Mouse (Mus musculus) kidney, postnatal 0 days (tissue): ENCODE results near the gene Zp1. TPM values are rescaled to one million over a fixed set of nuclear protein-coding genes. Genes with fewer than 3 reads are reported as not detected.

Experiments used
- ATAC-seq: fragments of 200-750 bp; cut with Nextera tagmentation; replicated peaks from 2 replicates; pipeline ENCODE4 v1.8.0; 2017; ENCODE audit warnings: low read depth, moderate number of reproducible peaks, moderate TSS enrichment, moderate library complexity; ENCODE audit not compliant: low FRiP score
- DNase-seq: peaks from one replicate; pipeline ENCODE4 v3.0.0-alpha.2; 2016; ENCODE audit warnings: low spot score
- H3K27ac ChIP-seq: fragments of 300-500 bp; sonication (generic); 2 replicates; pipeline ENCODE4 v1.5.1; 2014; ENCODE audit warnings: mild to moderate bottlenecking
- H3K27me3 ChIP-seq: fragments of 300-500 bp; sonication (generic); 2 replicates; pipeline ENCODE4 v1.6.1; 2014; ENCODE audit warnings: low read length, mixed read lengths; ENCODE audit not compliant: insufficient read depth
- H3K36me3 ChIP-seq: fragments of 300-500 bp; sonication (generic); 2 replicates; pipeline ENCODE4 v1.6.1; 2014; ENCODE audit warnings: low read length, mixed read lengths; ENCODE audit not compliant: insufficient read depth
- H3K4me1 ChIP-seq: fragments of 300-500 bp; sonication (generic); replicated peaks from 2 replicates; pipeline ENCODE4 v1.6.1; 2014; ENCODE audit warnings: antibody characterized with exemption, low read length, mixed read lengths; ENCODE audit not compliant: insufficient read depth
- H3K4me2 ChIP-seq: fragments of 300-500 bp; sonication (generic); 2 replicates; pipeline ENCODE4 v1.6.1; 2014; ENCODE audit warnings: mild to moderate bottlenecking, low read length, moderate library complexity, mixed read lengths
- H3K4me3 ChIP-seq: fragments of 300-500 bp; sonication (generic); replicated peaks from 2 replicates; pipeline ENCODE4 v1.5.1; 2014; ENCODE audit warnings: low read depth, low read length
- H3K9ac ChIP-seq: fragments of 300-500 bp; sonication (generic); 2 replicates; pipeline ENCODE4 v1.6.1; 2014; ENCODE audit warnings: low read depth, low read length
- H3K9me3 ChIP-seq: fragments of 300-500 bp; sonication (generic); replicated peaks from 2 replicates; pipeline ENCODE4 v1.6.1; 2016; ENCODE audit warnings: low read length, inconsistent platforms, mixed read lengths
- CTCF ChIP-seq: IDR thresholded peaks from 2 replicates; pipeline ENCODE4 v1.5.1; 2016; ENCODE audit warnings: antibody characterized with exemption, low read depth, mild to moderate bottlenecking, moderate library complexity
- WGBS: fragments of 180-500 bp; shearing (Covaris S2); extraction: QIAGEN DNeasy Blood & Tissue Kit; methylation state at CpG from one replicate; pipeline ENCODE4 v1.1.7; 2014; 5-methylcytosine and 5-hydroxymethylcytosine counted together
- polyA plus RNA-seq: library from polyadenylated mRNA; unstranded; fragments of >200 nt; fragmentation: Nextera tagmentation; extraction: Ambion mirVana; gene quantifications from 2 replicates; pipeline ENCODE4 v1.2.1, GENCODE M21; 2015

The Zp1 gene
- polyA plus RNA-seq, 1 experiment from 2014 or later, result not detected

DNA sequence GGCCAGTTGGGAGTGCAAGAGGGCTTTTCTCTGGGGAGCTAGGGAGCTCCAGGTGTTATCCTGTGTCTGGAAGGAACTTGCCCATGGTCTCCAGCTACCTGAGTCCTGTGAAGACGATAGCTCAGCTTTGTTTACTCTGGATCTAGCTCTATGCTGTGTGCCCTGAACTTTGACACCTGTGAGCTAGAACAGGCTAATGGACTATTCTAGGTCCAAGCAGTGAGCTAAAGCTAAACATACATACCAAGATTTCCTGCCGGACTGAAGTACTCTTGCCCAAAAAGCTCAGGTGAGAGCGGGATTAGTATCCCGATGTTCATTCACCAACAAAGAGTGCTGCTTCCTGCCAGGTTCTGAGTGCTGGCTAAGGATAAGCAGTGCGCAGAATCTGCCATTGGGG lies 15.9 kb downstream of the Zp1 start:
- H3K4me3 ChIP-seq, result no peak overlapping the region
- no peak overlapping the region for H3K9ac ChIP-seq
- ATAC-seq (no peak), DNase-seq (no peak)
- no peaks in the 10 kb centered on the region for H3K9me3 ChIP-seq
- peaks cover 5% of the 10 kb centered on the region; the same call in 1 of the 2 replicates for H3K4me1 ChIP-seq
- H3K27ac ChIP-seq, result peak overlapping the region; percentile 82; the same call in 1 of the 2 replicates
- TF ChIP-seq CTCF, result no peak
- 79% methylated on average over 5 of the region's 5 CpGs for WGBS
- H3K4me2 ChIP-seq, result no peak overlapping the region
- peaks cover 53% of the 10 kb centered on the region for H3K36me3 ChIP-seq
- H3K27me3 ChIP-seq, result no peaks in the 10 kb centered on the region

- ATAC-seq (no peak), DNase-seq (no peak)
- no peak overlapping the region for H3K9ac ChIP-seq
- 92% methylated on average over 5 of the region's 5 CpGs for WGBS
- no peak overlapping the region for H3K4me2 ChIP-seq
- no peaks in the 10 kb centered on the region for H3K9me3 ChIP-seq
- peaks cover 63% of the 10 kb centered on the region for H3K36me3 ChIP-seq
- no peak overlapping the region for H3K4me3 ChIP-seq
- TF ChIP-seq CTCF, result no peak
- no peaks in the 10 kb centered on the region for H3K27me3 ChIP-seq
- H3K27ac ChIP-seq, result no peak overlapping the region
- H3K4me1 ChIP-seq, result peaks cover 14% of the 10 kb centered on the region; the same call in 1 of the 2 replicates
These were observed 19.4 kb downstream of the Zp1 start for GRCm38 (mm10) chr19:10901046-10901445.

DNA sequence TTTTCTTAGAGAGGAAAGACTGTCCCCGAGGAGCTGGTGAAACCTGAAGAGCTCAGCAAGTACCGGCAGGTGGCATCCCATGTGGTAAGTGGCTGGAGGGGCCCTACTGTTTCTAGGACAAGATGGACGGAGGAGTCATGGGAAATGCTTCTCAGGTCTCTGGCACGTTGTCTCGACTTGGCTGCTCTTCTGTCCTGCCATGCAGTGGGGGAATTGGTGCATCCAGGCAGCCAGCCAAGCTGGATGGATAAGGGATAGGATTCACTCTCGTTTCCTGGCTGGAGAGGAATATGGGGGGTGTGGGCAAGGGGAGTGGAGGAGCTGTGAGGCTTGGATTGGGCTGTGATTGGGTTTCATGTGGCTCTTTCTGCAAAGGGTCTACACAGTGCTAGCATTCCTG lies 20.1 kb downstream of the Zp1 start:
- Histone ChIP-seq H3K9ac (no peak overlapping the region), H3K36me3 (peaks cover 63% of the 10 kb centered on the region), H3K4me2 (no peak overlapping the region), H3K4me1 (peaks cover 10% of the 10 kb centered on the region; the same call in 1 of the 2 replicates), H3K9me3 (no peaks in the 10 kb centered on the region), H3K27ac (no peak overlapping the region), H3K4me3 (no peak overlapping the region), H3K27me3 (no peaks in the 10 kb centered on the region)
- no peak for ATAC-seq
- WGBS, result 81% methylated on average over 6 of the region's 6 CpGs
- DNase-seq, result no peak
- no peak for TF ChIP-seq CTCF

GRCm38 (mm10) chr19:10897491-10897890 lies 22.9 kb downstream of the Zp1 start:
- Histone ChIP-seq H3K27me3 (no peaks in the 10 kb centered on the region), H3K9ac (0 out of 2 replicates have a peak overlapping the region, but pooled peaks have one; percentile 91), H3K27ac (no peak overlapping the region), H3K36me3 (peaks cover 40% of the 10 kb centered on the region), H3K4me2 (no peak overlapping the region), H3K9me3 (no peaks in the 10 kb centered on the region), H3K4me1 (peaks cover 10% of the 10 kb centered on the region; the same call in 1 of the 2 replicates), H3K4me3 (no peak overlapping the region)
- no peak for TF ChIP-seq CTCF
- WGBS, result 73% methylated on average over 8 of the region's 8 CpGs
- DNase-seq (no peak), ATAC-seq (no peak)

DNA sequence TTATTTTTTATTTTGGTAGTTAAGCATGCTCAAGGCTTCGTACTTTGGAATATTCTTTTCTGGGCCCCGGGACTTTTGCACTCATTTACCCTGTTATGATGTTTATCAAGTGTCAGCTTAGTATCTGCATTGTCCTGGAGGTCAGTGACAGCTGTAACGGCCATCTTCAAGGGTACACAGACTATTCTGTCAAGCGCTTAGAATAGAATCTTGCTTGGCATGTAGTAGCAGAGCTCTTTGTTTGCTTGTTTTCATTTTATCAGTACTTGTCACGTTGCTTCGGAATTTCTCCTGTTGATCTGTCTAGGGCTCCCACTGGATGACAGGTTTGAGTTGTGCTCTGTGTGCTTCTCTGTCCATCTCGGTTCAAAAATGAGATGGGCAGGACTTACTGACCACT lies 23.6 kb downstream of the Zp1 start:
- H3K9ac ChIP-seq, result peak overlapping the region; percentile 91
- no peak for DNase-seq
- WGBS, result 71% methylated on average over 7 of the region's 7 CpGs
- H3K36me3 ChIP-seq, result peaks cover 33% of the 10 kb centered on the region
- H3K4me2 ChIP-seq, result peak overlapping the region; percentile 69
- no peak for ATAC-seq
- no peaks in the 10 kb centered on the region for H3K9me3 ChIP-seq
- H3K27me3 ChIP-seq, result no peaks in the 10 kb centered on the region
- peaks cover 10% of the 10 kb centered on the region; the same call in 1 of the 2 replicates for H3K4me1 ChIP-seq
- H3K4me3 ChIP-seq, result 0 out of 2 replicates have a peak overlapping the region, but pooled peaks have one; percentile 80
- no peak overlapping the region for H3K27ac ChIP-seq
- no peak for TF ChIP-seq CTCF

DNA sequence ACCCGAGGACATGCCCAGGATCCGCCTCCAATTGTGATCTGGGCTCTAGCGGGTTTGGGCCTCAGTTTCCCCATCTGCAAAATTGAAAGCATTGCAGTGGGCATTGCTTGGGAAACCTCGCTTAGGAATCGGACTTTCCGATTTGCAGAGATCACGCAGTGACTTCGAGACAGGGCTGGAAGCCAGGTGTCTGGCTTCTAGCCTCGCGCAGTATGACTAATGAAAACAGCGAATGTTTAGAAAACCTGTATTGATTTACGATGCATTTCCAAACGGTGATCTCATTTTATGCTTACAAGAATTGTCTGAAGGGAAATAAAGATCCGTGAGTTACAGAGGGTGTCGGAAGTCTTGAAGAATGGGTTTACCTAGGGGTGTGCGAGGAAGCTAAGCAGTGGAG lies 24.7 kb downstream of the Zp1 start:
- H3K9me3 ChIP-seq, result no peaks in the 10 kb centered on the region
- H3K4me1 ChIP-seq, result peaks cover 10% of the 10 kb centered on the region; the same call in 1 of the 2 replicates
- DNase-seq, result peak; percentile 52
- peak overlapping the region; percentile 69 for H3K4me2 ChIP-seq
- peak; percentile 4; the same call in 1 of the 2 replicates for ATAC-seq
- peak overlapping the region; percentile 80 for H3K4me3 ChIP-seq
- peak overlapping the region; percentile 92 for H3K27ac ChIP-seq
- WGBS, result under 1% methylated on average over 16 of the region's 16 CpGs
- H3K9ac ChIP-seq, result peak overlapping the region; percentile 91
- peaks cover 24% of the 10 kb centered on the region for H3K36me3 ChIP-seq
- TF ChIP-seq CTCF, result no peak
- H3K27me3 ChIP-seq, result no peaks in the 10 kb centered on the region

DNA sequence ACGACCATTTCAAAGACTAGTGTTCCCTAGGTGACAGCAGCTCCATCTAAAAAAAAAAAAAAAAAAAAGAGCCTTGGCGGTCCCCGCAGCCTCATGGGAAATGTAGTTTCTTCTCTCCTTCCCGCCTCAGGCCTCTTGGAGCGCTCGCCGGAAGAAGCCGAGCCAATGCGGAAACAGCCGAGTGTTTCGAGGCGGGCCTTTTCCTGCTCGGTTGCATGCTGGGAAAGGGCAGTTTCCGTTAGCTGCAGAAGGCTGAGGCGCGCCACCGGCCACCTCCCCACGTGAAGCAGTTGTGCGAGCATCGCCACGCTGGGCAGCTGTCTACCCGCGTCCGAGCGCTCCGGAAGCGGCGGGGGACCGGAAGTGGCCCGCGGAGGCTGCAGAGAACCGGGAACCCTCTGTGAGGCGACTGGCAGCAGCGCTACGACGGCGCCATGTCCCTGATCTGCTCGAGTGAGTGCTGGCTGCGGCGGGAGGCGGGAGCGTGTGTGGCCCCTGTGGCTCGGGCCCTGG lies 25.4 kb downstream of the Zp1 start, which contains the start of gene Prpf19:
Gene Prpf19, plus strand, starts transcription at position 216 of the 513 bp plus-strand sequence.
- Histone ChIP-seq H3K4me1 (peaks cover 10% of the 10 kb centered on the region; the same call in 1 of the 2 replicates), H3K4me2 (peak within 1 kb of the TSS; percentile 69), H3K4me3 (peak within 1 kb of the TSS; percentile 80), H3K27ac (peak within 1 kb of the TSS; percentile 92), H3K9me3 (no peaks in the 10 kb centered on the region), H3K27me3 (no peaks in the 10 kb centered on the region), H3K36me3 (peaks cover 18% of the 10 kb centered on the region; the same call in 1 of the 2 replicates), H3K9ac (peak within 1 kb of the TSS; percentile 91)
- DNase-seq (peak; percentile 99), ATAC-seq (peak; percentile 90)
- TF ChIP-seq CTCF, result peak; percentile 27; the same call in 1 of the 2 replicates
- WGBS, result 0% methylated on average over 43 of the region's 43 CpGs
